Mouse (Mus musculus) gastrocnemius, adult 18-20 months (tissue): ENCODE measurements around the gene Hdac5. TPM values are rescaled to one million over a fixed set of nuclear protein-coding genes. Genes with fewer than 3 reads are reported as not detected.

Experiments
- DNase-seq: peaks from one replicate; pipeline ENCODE4 v3.0.0; 2021; ENCODE audit warnings: low spot score
- long read RNA-seq, 2 experiments: library from polyadenylated mRNA; stranded (forward); transcript quantifications; one replicate each; pipeline ENCODE4 v2.0.0; 2021
- total RNA-seq, 2 experiments: library from RNA; stranded (reverse); gene quantifications; 2 replicates each; pipeline ENCODE4 v1.2.3; 2021

The Hdac5 gene
- 100 to 1,000 TPM in 1 of 2 experiments, 10 to 100 TPM in 1; 73.6 to 104 TPM for total RNA-seq
- long read RNA-seq, experiment 1, transcript Hdac5-204 (27 exons, 3,788 nt) = major isoform, 5 of 41 reads
- long read RNA-seq, experiment 1, partial matches to known transcripts = 10 of 41 reads
- long read RNA-seq, experiment 1, other reads (novel, unspliced or antisense) = 25 of 41 reads
- long read RNA-seq, experiment 2, partial matches to known transcripts = 13 of 38 reads
- long read RNA-seq, experiment 2, other reads (novel, unspliced or antisense) = 22 of 38 reads

- DNase-seq = peak; percentile 100
Measured at GRCm38 (mm10) chr11:102230006-102230741, at the start of gene Hdac5. Hdac5 (minus strand) TSS chr11:102230166.

GRCm38 (mm10) chr11:102279595-102279994 is 49.6 kb upstream of the Hdac5 start:
- peak; percentile 72 for DNase-seq

- DNase-seq = no peak
Measured at GRCm38 (mm10) chr11:102277754-102278153, 47.8 kb upstream of the Hdac5 start.

- DNase-seq = no peak
Measured at GRCm38 (mm10) chr11:102276411-102276915, 46.5 kb upstream of the Hdac5 start.

GRCm38 (mm10) chr11:102268520-102269244 is 38.7 kb upstream of the Hdac5 start, which contains the start of gene Asb16:
Asb16 (plus strand) TSS chr11:102268743.
- DNase-seq = peak; percentile 51

- peak; percentile 86 for DNase-seq
Measured at GRCm38 (mm10) chr11:102267480-102267879, 37.5 kb upstream of the Hdac5 start.

- DNase-seq = no peak
Measured at GRCm38 (mm10) chr11:102266631-102267355, 36.8 kb upstream of the Hdac5 start.

GRCm38 (mm10) chr11:102265816-102266215 is 35.9 kb upstream of the Hdac5 start:
- DNase-seq = no peak

GRCm38 (mm10) chr11:102263211-102263610 is 33.2 kb upstream of the Hdac5 start:
- no peak for DNase-seq

- DNase-seq = no peak
Measured at GRCm38 (mm10) chr11:102258521-102258920, 28.6 kb upstream of the Hdac5 start.

- no peak for DNase-seq
Measured at GRCm38 (mm10) chr11:102258095-102258494, 28.1 kb upstream of the Hdac5 start.

GRCm38 (mm10) chr11:102257514-102257913 is 27.5 kb upstream of the Hdac5 start:
- DNase-seq = no peak

GRCm38 (mm10) chr11:102249351-102250090 is 19.6 kb upstream of the Hdac5 start:
- no peak for DNase-seq

- peak; percentile 95 for DNase-seq
Measured at GRCm38 (mm10) chr11:102248630-102249230, 18.8 kb upstream of the Hdac5 start, which contains the start of gene BC030867. BC030867 (plus strand) TSS chr11:102248882.

- DNase-seq = no peak
Measured at GRCm38 (mm10) chr11:102246871-102247270, 16.9 kb upstream of the Hdac5 start.

GRCm38 (mm10) chr11:102246273-102246635 is 16.3 kb upstream of the Hdac5 start:
- DNase-seq = no peak

GRCm38 (mm10) chr11:102245581-102246272 is 15.8 kb upstream of the Hdac5 start:
- no peak for DNase-seq

- no peak for DNase-seq
Measured at GRCm38 (mm10) chr11:102244926-102245449, 15.0 kb upstream of the Hdac5 start.

GRCm38 (mm10) chr11:102241874-102242273 is 11.9 kb upstream of the Hdac5 start:
- no peak for DNase-seq
